Mouse (Mus musculus) neural tube, embryonic 14.5 days (tissue): ENCODE data around the gene Fthl17d. TPM values are rescaled to one million over a fixed set of nuclear protein-coding genes. Genes with fewer than 3 reads are reported as not detected.
"Not testable (repeated sequence)": the region's sequence is repeated elsewhere in the genome, so short reads cannot be mapped to it uniquely, and the experiment has no call there.

Experiments used
- ATAC-seq: fragments of 200-750 bp; cut with Nextera tagmentation; 2 replicates; pipeline ENCODE4 v1.8.0; 2017; ENCODE audit warnings: low read depth, mild to moderate bottlenecking, moderate TSS enrichment, moderate library complexity
- H3K27ac ChIP-seq: fragments of 300-500 bp; sonication (generic); 2 replicates; pipeline ENCODE4 v1.5.1; 2014; ENCODE audit warnings: low read depth, mild to moderate bottlenecking, control low read depth, low read length, moderate library complexity, mixed read lengths
- H3K27me3 ChIP-seq: fragments of 300-500 bp; sonication (generic); 2 replicates; pipeline ENCODE4 v1.6.1; 2014; ENCODE audit warnings: low read length; ENCODE audit not compliant: control insufficient read depth, insufficient read depth
- H3K36me3 ChIP-seq: fragments of 300-500 bp; sonication (generic); 2 replicates; pipeline ENCODE4 v1.6.1; 2014; ENCODE audit warnings: low read length, mixed read lengths; ENCODE audit not compliant: control insufficient read depth, insufficient read depth
- H3K4me1 ChIP-seq: fragments of 300-500 bp; sonication (generic); 2 replicates; pipeline ENCODE4 v1.6.1; 2014; ENCODE audit warnings: low read length; ENCODE audit not compliant: control insufficient read depth, insufficient read depth
- H3K4me2 ChIP-seq: fragments of 300-500 bp; sonication (generic); 2 replicates; pipeline ENCODE4 v1.6.1; 2014; ENCODE audit warnings: mild to moderate bottlenecking, low read depth, low read length, control low read depth
- H3K4me3 ChIP-seq: fragments of 300-500 bp; sonication (generic); 2 replicates; pipeline ENCODE4 v1.5.1; 2014; ENCODE audit warnings: low read depth, low read length, control low read depth, mixed read lengths
- H3K9ac ChIP-seq: fragments of 300-500 bp; sonication (generic); replicated peaks from 2 replicates; pipeline ENCODE4 v1.6.1; 2014; ENCODE audit warnings: low read depth, mild to moderate bottlenecking, control low read depth, low read length, mixed read lengths
- H3K9me3 ChIP-seq: fragments of 300-500 bp; sonication (generic); 2 replicates; pipeline ENCODE4 v1.6.1; 2016; ENCODE audit warnings: low read length; ENCODE audit not compliant: control insufficient read depth
- WGBS: fragments of 180-500 bp; shearing (Covaris S2); extraction: QIAGEN DNeasy Blood & Tissue Kit; methylation state at CpG from one replicate; pipeline ENCODE4 v1.1.7; 2014; 5-methylcytosine and 5-hydroxymethylcytosine counted together
- polyA plus RNA-seq: library from polyadenylated mRNA; unstranded; fragments of >200 nt; fragmentation: Nextera tagmentation; extraction: Ambion mirVana; gene quantifications from 2 replicates; pipeline ENCODE4 v1.2.1, GENCODE M21; 2014

The Fthl17d gene
- not detected in 2 replicates for polyA plus RNA-seq

GRCm38 (mm10) chrX:8986655-8987054, at the start of gene Fthl17d:
Gene Fthl17d, minus strand, starts transcription at chrX:8986755.
- not testable (repeated sequence) for H3K9me3 ChIP-seq, H3K4me3 ChIP-seq, H3K27me3 ChIP-seq, H3K4me1 ChIP-seq, H3K36me3 ChIP-seq, ATAC-seq, H3K27ac ChIP-seq, H3K9ac ChIP-seq, H3K4me2 ChIP-seq
- no CpG with 5 or more reads among the region's 9 CpGs for WGBS

GRCm38 (mm10) chrX:9033193-9033592, 46.6 kb upstream of the Fthl17d start, which contains the start of gene Fthl17e:
Gene Fthl17e, plus strand, starts transcription at chrX:9033493.
- H3K9me3 ChIP-seq, H3K4me2 ChIP-seq, H3K9ac ChIP-seq, H3K36me3 ChIP-seq, H3K27ac ChIP-seq, ATAC-seq, H3K4me3 ChIP-seq, H3K4me1 ChIP-seq, H3K27me3 ChIP-seq: not testable (repeated sequence)
- WGBS: no CpG with 5 or more reads among the region's 10 CpGs

GRCm38 (mm10) chrX:9019481-9019880, 32.9 kb upstream of the Fthl17d start:
- Histone ChIP-seq H3K4me2 (no peak overlapping the region), H3K27ac (no peak overlapping the region), H3K4me1 (no peaks in the 10 kb centered on the region), H3K9me3 (no peaks in the 10 kb centered on the region), H3K27me3 (no peaks in the 10 kb centered on the region), H3K9ac (no peak overlapping the region), H3K36me3 (no peaks in the 10 kb centered on the region), H3K4me3 (no peak overlapping the region)
- 58% methylated on average over 10 of the region's 10 CpGs for WGBS
- no peak for ATAC-seq

- ATAC-seq: no peak
- 41% methylated on average over 1 of the region's 1 CpGs for WGBS
- Histone ChIP-seq H3K9ac (no peak overlapping the region), H3K9me3 (no peaks in the 10 kb centered on the region), H3K27me3 (no peaks in the 10 kb centered on the region), H3K36me3 (no peaks in the 10 kb centered on the region), H3K4me1 (no peaks in the 10 kb centered on the region), H3K4me2 (no peak overlapping the region), H3K27ac (no peak overlapping the region), H3K4me3 (no peak overlapping the region)
These were observed 29.5 kb upstream of the Fthl17d start for GRCm38 (mm10) chrX:9016079-9016478.

GRCm38 (mm10) chrX:8976459-8976858, 10.1 kb downstream of the Fthl17d start, which contains the start of gene Fthl17c:
Gene Fthl17c, minus strand, starts transcription at chrX:8976559.
- H3K9me3 ChIP-seq, H3K27ac ChIP-seq, H3K27me3 ChIP-seq, ATAC-seq, H3K9ac ChIP-seq, H3K4me2 ChIP-seq, H3K4me1 ChIP-seq, H3K4me3 ChIP-seq, H3K36me3 ChIP-seq: not testable (repeated sequence)
- no CpG with 5 or more reads among the region's 11 CpGs for WGBS

- not testable (repeated sequence) for H3K9me3 ChIP-seq, H3K27me3 ChIP-seq, H3K27ac ChIP-seq, H3K9ac ChIP-seq, H3K4me3 ChIP-seq, H3K4me1 ChIP-seq, H3K36me3 ChIP-seq, ATAC-seq, H3K4me2 ChIP-seq
- WGBS: 43% methylated on average over 4 of the region's 4 CpGs
These were observed 21.9 kb downstream of the Fthl17d start for GRCm38 (mm10) chrX:8964618-8965017.

- H3K4me2 ChIP-seq, H3K9ac ChIP-seq, H3K9me3 ChIP-seq, H3K36me3 ChIP-seq, H3K4me3 ChIP-seq, ATAC-seq, H3K27me3 ChIP-seq, H3K4me1 ChIP-seq, H3K27ac ChIP-seq: not testable (repeated sequence)
- WGBS: 93% methylated on average over 4 of the region's 11 CpGs
These were observed 23.7 kb downstream of the Fthl17d start, which contains the start of gene Fthl17b for GRCm38 (mm10) chrX:8962875-8963274. Gene Fthl17b, minus strand, starts transcription at chrX:8962975.

GRCm38 (mm10) chrX:8948130-8948805, 38.3 kb downstream of the Fthl17d start:
- not testable (repeated sequence) for H3K9me3 ChIP-seq, H3K4me3 ChIP-seq, H3K4me2 ChIP-seq, H3K36me3 ChIP-seq, H3K27me3 ChIP-seq, H3K4me1 ChIP-seq, H3K9ac ChIP-seq, H3K27ac ChIP-seq
- 15% methylated on average over 7 of the region's 7 CpGs for WGBS
- ATAC-seq: peak; percentile 90

GRCm38 (mm10) chrX:8944041-8944440, 42.5 kb downstream of the Fthl17d start:
- H3K9me3 ChIP-seq: no peaks in the 10 kb centered on the region
- 82% methylated on average over 8 of the region's 8 CpGs for WGBS
- no peak for ATAC-seq

More at GRCm38 (mm10) chrX:8944041-8944440, 42.5 kb downstream of the Fthl17d start:
- no peaks in the 10 kb centered on the region for H3K4me1 ChIP-seq
- H3K27me3 ChIP-seq: no peaks in the 10 kb centered on the region
- no peaks in the 10 kb centered on the region for H3K36me3 ChIP-seq
- H3K9ac ChIP-seq: no peak overlapping the region
- H3K27ac ChIP-seq: no peak overlapping the region
- no peak overlapping the region for H3K4me3 ChIP-seq
- H3K4me2 ChIP-seq: no peak overlapping the region
